Mouse (Mus musculus) megakaryocyte, embryonic 14.5 days (primary cell): ENCODE measurements around the gene Golph3l. TPM values are rescaled to one million over a fixed set of nuclear protein-coding genes. Genes with fewer than 3 reads are reported as not detected.
"Not testable (repeated sequence)": the region's sequence is repeated elsewhere in the genome, so short reads cannot be mapped to it uniquely, and the experiment has no call there.

Experiments used
- H3K27me3 ChIP-seq: replicated peaks from 2 replicates; pipeline ENCODE3; 2012; ENCODE audit warnings: inconsistent platforms
- H3K36me3 ChIP-seq: replicated peaks from 2 replicates; pipeline ENCODE3; 2012; ENCODE audit warnings: low read length, inconsistent platforms, mixed read lengths
- H3K4me1 ChIP-seq: 2 replicates; pipeline ENCODE4 v1.6.1; 2012; ENCODE audit warnings: inconsistent platforms
- H3K4me3 ChIP-seq: replicated peaks from 2 replicates; pipeline ENCODE3; 2012; ENCODE audit warnings: moderate library complexity, mild to moderate bottlenecking, inconsistent platforms
- H3K9me3 ChIP-seq: 2 replicates; pipeline ENCODE4 v1.6.1; 2012; ENCODE audit warnings: inconsistent platforms
- FLI1 ChIP-seq: IDR thresholded peaks from 2 replicates; pipeline ENCODE4 v1.6.1; 2012; ENCODE audit warnings: low read length, inconsistent platforms, mixed read lengths
- GATA1 ChIP-seq: IDR thresholded peaks from 3 replicates; pipeline ENCODE4 v1.6.1; 2012; ENCODE audit warnings: mixed read lengths, low read length, inconsistent platforms, borderline replicate concordance
- polyA plus RNA-seq: library from polyadenylated mRNA; stranded (reverse); fragments of >175 nt; gene quantifications from 2 replicates; pipeline ENCODE4 v1.2.3, GENCODE M21; 2012; ENCODE audit warnings: low replicate concordance; ENCODE audit not compliant: insufficient read depth

The Golph3l gene
- polyA plus RNA-seq, 1 experiment, result 2.0 TPM

DNA sequence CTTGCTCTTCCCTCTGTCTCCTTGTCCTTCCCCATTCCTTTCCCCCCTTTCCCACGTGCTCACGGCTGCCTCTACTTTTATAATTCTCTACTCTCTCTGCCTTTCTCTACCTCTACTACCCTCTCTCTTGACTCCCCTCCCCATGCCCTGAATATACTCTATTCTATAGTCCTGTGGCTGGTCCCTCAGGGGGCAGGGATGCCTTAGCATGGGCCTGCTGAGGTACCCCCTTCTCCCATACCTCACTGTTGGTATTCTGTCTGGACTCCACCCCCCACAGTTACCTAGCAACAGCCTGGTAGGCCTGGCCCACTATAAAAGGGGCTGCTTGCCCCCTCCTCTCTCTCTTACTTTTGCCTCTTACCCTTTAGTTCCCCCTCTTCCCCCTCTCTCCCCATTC lies 34.8 kb downstream of the Golph3l start:
- TF ChIP-seq FLI1 (no peak), GATA1 (no peak)
- H3K9me3 ChIP-seq, result no peaks in the 10 kb centered on the region

GRCm38 (mm10) chr3:95623991-95624515 lies 35.3 kb downstream of the Golph3l start:
- not testable (repeated sequence) for H3K9me3 ChIP-seq, H3K27me3 ChIP-seq
- Histone ChIP-seq H3K4me3 (peak overlapping the region; percentile 93), H3K4me1 (peaks cover 48% of the 10 kb centered on the region), H3K36me3 (peaks cover 51% of the 10 kb centered on the region)

More for the DNA sequence above, 34.8 kb downstream of the Golph3l start:
- Histone ChIP-seq H3K4me3 (no peak overlapping the region), H3K27me3 (no peaks in the 10 kb centered on the region), H3K36me3 (peaks cover 51% of the 10 kb centered on the region), H3K4me1 (peaks cover 43% of the 10 kb centered on the region)

DNA sequence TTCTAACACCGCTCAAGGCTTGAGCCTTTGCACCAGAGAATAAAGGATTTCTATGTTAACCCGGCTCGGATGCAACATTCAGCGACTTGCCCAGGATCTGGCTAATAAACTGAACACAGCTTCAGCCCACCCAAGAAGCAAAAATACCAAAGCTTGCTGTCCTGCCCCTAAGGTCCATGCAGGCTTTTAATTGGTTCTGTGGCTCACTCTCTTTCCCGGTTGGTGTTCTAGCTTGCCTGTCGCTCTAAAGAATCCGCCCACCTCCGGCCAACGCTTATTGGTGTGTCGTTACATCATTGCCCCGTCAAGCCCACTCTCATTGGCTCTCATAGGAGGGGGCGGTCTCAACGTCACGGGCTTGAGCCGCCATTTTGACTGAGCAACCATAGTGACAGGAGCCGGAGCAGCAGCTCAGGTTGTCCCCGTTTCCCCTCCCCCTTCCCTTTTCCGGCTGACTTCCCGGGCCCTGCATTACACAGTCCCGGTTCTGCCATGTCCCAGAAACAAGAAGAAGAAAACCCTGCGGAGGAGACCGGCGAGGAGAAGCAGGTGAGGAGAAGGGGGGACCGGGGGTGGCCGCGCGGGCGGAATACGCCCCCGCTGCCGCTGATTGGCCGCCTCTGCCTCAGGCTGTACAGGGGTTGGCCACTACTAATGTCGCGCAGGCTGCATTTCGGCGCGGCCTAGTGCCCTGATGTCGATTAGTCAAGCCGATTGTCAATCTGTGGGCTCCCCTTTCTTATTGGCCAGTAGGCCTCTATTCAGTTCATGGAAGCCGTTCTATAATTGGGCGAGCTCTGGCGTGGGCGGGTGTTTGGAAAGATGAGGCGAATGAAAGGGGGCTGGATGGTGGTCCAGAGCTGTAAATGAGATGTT lies 36.1 kb downstream of the Golph3l start, which contains the start of gene Ensa:
Gene Ensa (plus strand): TSS at position 366 of the 876 bp plus-strand sequence.
- peak within 1 kb of the TSS; percentile 93 for H3K4me3 ChIP-seq
- peaks cover 56% of the 10 kb centered on the region for H3K4me1 ChIP-seq
- TF ChIP-seq GATA1 (no peak), FLI1 (no peak)
- H3K27me3 ChIP-seq, result no peaks in the 10 kb centered on the region
- no peaks in the 10 kb centered on the region for H3K9me3 ChIP-seq
- peaks cover 51% of the 10 kb centered on the region for H3K36me3 ChIP-seq

DNA sequence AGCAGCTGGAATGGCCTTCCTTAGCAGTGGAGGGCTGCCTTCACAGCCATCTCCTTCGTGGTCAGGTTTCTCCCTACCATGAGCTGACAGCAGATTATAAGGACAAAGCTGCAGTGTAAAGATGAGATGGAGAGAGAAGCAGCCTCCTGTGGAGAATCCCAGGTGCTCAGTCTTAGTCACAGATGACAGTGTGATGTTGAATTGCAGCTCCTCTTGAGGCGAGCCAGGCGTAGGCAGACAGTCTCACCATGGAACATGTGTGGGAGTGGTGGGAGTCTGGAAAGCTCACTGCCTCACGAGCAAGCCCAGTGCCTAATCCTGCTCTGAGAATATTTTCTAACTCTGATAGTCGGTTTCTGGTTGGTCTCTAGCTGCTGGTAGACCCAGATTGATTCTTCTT lies 39.0 kb downstream of the Golph3l start:
- TF ChIP-seq GATA1 (no peak), FLI1 (no peak)
- H3K4me1 ChIP-seq, result peaks cover 67% of the 10 kb centered on the region

GRCm38 (mm10) chr3:95629755-95630154 lies 41.0 kb downstream of the Golph3l start:
- H3K4me3 ChIP-seq, result peak overlapping the region; percentile 70
- peaks cover 60% of the 10 kb centered on the region for H3K4me1 ChIP-seq
- H3K9me3 ChIP-seq, result no peaks in the 10 kb centered on the region
- H3K36me3 ChIP-seq, result peaks cover 88% of the 10 kb centered on the region
- no peaks in the 10 kb centered on the region for H3K27me3 ChIP-seq
- TF ChIP-seq FLI1 (no peak), GATA1 (no peak)

More for the DNA sequence above, 39.0 kb downstream of the Golph3l start:
- Histone ChIP-seq H3K27me3 (no peaks in the 10 kb centered on the region), H3K9me3 (no peaks in the 10 kb centered on the region), H3K4me3 (no peak overlapping the region), H3K36me3 (peaks cover 68% of the 10 kb centered on the region)

- Histone ChIP-seq H3K4me1 (peaks cover 65% of the 10 kb centered on the region), H3K36me3 (peaks cover 99% of the 10 kb centered on the region), H3K27me3 (no peaks in the 10 kb centered on the region)
Measured at GRCm38 (mm10) chr3:95630856-95631255, 42.1 kb downstream of the Golph3l start.

DNA sequence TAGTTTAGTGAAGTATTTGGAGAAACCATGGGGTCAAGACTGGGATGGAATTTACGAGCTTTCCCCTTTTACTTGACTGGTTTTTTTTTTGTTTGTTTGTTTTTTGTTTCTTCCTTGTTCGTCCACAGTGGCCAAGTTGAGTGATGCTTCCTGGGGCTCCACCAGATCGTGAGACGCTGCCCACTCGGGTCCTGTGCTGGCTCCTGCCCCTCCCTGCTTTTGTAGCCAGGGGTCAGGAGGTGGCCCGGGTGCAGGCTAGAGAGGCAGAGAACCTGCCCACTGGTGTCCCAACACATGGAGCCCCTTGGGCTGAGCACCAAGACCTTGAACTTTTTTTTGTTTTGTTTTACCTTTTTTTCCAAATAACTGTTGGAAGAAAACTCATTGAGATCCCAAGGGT lies 42.6 kb downstream of the Golph3l start:
- Histone ChIP-seq H3K4me3 (no peak overlapping the region), H3K36me3 (peaks cover 100% of the 10 kb centered on the region), H3K9me3 (no peaks in the 10 kb centered on the region), H3K4me1 (peaks cover 64% of the 10 kb centered on the region), H3K27me3 (no peaks in the 10 kb centered on the region)
- TF ChIP-seq FLI1, result no peak
- no peak for TF ChIP-seq GATA1

More at GRCm38 (mm10) chr3:95630856-95631255, 42.1 kb downstream of the Golph3l start:
- TF ChIP-seq GATA1 (no peak), FLI1 (no peak)
- Histone ChIP-seq H3K4me3 (no peak overlapping the region), H3K9me3 (no peaks in the 10 kb centered on the region)

- no peaks in the 10 kb centered on the region for H3K9me3 ChIP-seq
- peaks cover 60% of the 10 kb centered on the region for H3K4me1 ChIP-seq
- no peak overlapping the region for H3K4me3 ChIP-seq
- peaks cover 100% of the 10 kb centered on the region for H3K36me3 ChIP-seq
- TF ChIP-seq FLI1, result no peak
- no peak for TF ChIP-seq GATA1
- H3K27me3 ChIP-seq, result no peaks in the 10 kb centered on the region
Measured at GRCm38 (mm10) chr3:95632648-95633588, 44.2 kb downstream of the Golph3l start.

GRCm38 (mm10) chr3:95635636-95636035 lies 46.9 kb downstream of the Golph3l start:
- Histone ChIP-seq H3K36me3 (peaks cover 98% of the 10 kb centered on the region), H3K27me3 (no peaks in the 10 kb centered on the region), H3K4me1 (peaks cover 42% of the 10 kb centered on the region), H3K4me3 (no peak overlapping the region), H3K9me3 (no peaks in the 10 kb centered on the region)
- TF ChIP-seq GATA1 (no peak), FLI1 (no peak)
